Mouse (Mus musculus): ENCODE data around the gene Rab11fip4. TPM values are rescaled to one million over a fixed set of nuclear protein-coding genes. Genes with fewer than 3 reads are reported as not detected.

Gene Rab11fip4
- 10 to 100 TPM; 31.8 to 41.2 TPM for total RNA-seq (2023)

DNA sequence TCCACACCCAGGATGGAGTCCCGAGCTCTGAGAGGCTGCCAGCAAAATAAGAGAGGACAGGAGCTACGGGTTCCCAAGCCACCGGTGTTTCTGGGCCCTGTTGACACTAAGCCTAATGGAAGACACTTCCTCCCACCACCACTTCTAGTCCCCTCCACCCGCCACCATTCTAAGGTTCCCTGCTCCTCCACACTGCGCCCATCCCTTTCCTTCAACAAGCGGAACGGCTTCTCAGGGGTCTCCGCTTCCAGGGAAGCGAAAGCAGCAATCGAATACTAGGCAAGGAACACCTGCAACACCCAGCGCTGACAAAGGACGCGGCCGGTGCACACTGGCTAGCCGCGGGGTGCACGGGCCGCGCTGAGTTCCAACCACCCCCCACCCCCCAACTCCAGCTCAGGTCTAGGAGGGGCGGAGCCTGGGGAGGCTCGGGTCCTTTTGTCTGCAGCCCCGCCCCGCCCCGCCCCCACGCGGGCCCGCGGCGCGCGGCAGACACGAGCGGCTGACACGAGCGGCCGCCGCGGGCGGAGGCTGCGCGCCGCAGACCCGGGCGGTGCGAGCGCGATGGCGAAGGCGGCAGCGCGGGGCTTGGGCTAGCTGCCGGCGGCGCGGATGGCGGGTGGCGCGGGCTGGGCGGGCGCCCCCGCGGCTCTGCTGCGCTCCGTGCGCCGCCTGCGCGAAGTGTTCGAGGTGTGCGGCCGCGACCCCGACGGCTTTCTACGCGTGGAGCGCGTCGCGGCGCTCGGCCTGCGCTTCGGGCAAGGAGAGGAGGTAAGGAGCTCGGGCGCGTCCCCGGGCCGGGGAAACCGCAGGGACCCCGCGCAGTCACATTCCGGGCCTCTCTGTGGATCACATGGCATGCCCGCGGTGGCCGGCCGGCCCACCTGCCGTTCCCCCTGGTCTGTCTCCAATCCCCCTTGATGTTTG is at the start of gene Rab11fip4:
Gene Rab11fip4 (plus strand): TSS at position 549 of the 927 bp plus-strand sequence.

Other genes starting within 250 kb of the Rab11fip4 start
- under 1 TPM; 0.55 to 0.83 TPM for gene Omg, start 87.1 kb upstream of the Rab11fip4 start, total RNA-seq (2023)
- 100 to 1,000 TPM in 1 of 2 experiments, 10 to 100 TPM in 1; 83.7 to 102 TPM for gene Evi2b, start 67.5 kb upstream of the Rab11fip4 start, total RNA-seq (2023)
- 1 to 10 TPM; 5.9 to 6.8 TPM for gene Evi2, start 60.6 kb upstream of the Rab11fip4 start, total RNA-seq (2023)
- gene Evi2a, start 60.6 kb upstream of the Rab11fip4 start, total RNA-seq (2023): 10 to 100 TPM; 25.1 to 32.2 TPM

Measured in T-cell, adult 66 days (primary cell).